Mouse (Mus musculus) layer of hippocampus, adult 9-10 months (tissue): ENCODE measurements around the gene Olfr370.
A peak's percentile ranks its signal among the peaks of the same experiment; 100 is the strongest.

Source experiments
- DNase-seq: peaks from one replicate; pipeline ENCODE4 v3.0.0; 2022; ENCODE audit warnings: low spot score

Gene Olfr370

DNA sequence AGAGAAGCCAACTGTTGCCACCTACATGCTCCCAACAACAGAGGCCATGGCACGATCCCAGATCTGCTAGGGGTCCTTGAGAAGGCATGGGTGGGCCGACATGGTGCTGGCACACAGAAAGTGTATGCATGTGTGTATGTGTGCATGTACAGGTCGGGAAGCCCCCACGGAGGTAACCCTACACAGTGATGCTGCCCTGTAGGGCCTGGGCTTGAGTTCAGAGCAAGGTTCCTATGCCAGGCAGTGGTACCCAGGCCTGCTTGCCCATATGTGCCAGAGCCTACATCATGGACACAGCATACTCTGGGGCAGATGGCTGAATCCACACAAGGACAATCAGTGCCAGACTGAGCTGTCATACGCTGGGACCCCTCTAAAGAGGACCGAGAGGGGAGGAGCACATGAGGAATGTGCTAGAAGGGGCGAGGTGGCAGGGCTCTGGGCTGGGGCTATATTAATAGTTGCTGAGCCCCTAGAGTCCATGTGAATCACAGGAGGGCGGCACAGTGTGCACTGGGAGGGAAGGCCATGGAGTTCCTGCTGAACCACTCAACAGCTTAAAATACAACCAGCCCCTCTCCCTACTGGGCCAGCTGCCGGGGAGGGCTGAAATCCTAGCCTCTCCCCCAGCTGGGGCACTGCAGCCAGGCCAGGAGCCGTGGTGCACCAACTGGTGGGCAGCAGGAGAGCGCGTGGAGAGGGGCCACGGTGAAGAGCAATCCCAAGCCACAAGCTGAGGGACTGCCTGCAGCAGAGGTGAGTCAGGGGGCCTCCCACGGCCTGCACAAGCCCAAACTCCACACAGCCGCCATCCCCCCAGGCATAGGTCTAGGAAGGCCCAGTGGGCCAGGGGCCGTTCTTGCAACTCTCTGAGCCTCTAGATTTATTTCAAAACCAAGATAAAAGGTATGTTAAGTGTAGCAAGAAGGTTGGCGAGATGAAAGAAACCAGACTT is 40.3 kb downstream of the Olfr370 start:
- DNase-seq, result no peak

DNA sequence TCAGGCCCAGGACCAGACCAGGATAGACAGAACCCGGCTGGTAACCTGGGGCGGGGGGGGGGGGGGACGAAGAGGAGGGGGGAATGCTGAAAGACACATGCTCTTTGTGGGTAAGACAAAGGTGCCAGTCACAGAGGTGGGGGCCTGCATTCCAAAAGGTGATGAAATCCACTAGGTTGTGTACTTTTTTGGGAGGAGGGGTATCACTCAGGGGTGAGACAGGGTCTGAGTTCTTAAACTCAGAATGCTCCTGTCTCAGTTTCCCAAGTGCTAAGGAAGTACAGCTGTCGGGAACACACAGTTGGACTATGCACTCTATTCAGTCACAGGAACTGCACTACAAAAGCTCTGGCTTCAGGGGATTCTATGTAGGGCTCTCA is 40.9 kb downstream of the Olfr370 start:
- no peak for DNase-seq

DNA sequence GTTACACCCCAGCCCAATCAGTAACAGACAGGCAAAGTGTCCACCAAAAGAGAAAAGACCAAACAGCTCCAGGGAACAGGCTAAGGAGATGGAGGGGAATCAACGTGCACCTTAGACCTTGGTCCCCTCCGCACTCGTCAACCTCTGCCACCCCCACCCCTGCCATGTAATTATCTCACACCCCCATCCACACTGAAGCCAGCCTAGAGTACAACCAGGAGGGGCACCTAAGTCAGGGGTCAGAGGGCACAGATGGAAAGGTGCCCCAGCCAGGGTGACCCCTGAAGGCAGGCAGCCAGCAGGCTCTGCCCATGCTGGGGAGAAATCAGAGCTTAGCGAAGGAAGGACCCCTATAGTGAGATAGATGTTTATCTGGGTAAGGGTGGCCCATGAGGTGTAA is 41.3 kb downstream of the Olfr370 start:
- DNase-seq, result no peak

DNA sequence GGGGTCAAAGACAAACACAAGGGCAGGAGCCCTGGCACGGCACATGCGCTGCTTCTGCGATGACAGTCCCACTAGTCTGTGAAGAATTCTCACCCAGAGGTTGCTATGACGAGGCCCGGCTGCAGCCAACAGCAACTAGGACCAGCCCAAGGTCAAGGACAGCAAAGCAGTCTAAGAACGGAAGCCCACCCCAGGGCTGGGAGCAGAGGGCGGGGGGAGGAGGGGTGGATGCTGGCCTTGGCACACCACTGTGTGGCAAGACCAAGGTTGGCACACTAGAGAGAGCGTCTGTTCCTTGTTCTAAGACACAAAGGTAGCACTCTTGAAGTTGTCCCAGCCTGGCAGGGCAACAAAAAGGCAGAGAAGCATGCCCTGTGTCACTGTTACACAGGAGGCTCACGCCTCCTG is 41.8 kb downstream of the Olfr370 start:
- no peak for DNase-seq

DNA sequence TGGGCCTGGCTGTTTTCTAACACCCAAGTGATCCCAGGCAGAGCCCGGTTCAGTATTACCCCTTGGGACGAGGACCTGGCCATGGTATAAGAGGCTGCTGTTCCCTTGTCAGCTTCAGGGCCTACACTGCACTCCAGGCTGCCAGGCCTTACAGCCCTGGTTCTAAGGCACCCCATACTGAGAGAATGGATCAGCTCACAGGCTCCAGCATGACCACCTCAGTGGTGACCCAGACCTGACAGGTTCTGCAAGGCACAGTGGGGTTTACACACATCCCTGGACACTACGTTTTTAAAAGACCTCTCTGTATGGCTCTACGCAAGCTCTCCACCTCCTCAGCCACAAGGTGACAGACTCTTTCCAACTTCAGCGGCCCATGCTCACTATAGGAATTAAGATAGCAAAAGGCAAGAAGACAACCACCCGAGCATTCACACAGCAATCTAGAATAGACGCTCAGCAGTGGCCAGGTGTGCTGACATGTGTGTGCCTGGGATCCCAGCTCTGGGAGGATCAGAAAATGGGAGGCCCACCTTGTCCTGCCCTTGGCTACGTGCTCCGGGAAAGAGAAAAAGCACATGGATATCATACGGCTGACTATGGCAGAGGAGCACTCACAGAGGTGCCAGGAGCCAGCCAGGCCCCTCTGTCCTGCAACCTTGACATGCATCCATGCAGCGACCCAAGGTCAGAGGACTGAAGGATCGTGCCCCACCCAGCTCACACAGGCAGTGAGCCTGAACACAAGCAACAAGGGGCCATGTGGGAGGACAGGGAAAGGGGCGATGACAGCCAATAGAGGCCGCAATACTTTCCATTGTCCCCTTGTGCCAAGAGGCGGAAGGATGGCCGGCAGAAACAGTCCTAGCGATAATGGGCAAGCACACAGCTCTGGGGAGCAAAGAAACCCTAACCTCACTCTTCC is 42.8 kb downstream of the Olfr370 start:
- no peak for DNase-seq

DNA sequence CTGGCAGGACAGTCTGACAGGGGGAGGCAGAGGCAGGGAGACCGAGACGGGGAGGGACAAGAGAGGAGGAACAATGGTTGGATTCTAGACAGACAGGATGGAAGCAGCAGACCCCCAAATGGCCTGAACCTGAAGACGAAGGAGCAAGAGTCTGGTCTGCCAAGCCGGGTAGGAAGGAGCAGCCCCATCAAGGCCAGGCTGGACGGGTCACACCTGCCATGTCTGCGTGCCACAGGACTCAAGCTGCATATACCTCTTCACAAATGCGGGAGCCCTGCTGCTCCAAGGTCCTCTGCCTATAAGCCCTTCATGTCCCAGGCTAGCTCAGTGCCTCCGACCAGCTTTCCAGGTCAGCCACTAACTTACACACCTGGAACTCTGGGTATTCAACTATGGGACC is 44.1 kb downstream of the Olfr370 start:
- no peak for DNase-seq

DNA sequence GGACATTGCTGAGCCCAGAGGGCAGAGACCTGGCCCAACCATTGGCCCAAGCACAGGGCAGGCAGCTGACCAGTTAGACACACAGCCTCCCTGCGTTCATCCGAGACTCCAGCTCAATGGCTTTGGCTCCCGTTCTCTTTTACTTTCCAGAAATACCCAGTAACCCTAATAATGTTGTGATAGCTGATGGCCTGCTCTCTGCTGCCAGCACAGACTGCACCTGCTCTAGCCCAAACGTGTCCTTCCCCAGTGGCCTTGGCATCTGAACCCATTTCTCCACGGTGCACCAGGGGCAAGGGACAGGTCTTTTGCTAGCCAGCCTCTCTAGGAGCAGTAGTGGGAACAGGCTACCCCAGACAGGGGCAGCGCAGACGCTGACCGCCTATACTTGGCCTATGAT is 45.2 kb downstream of the Olfr370 start:
- DNase-seq, result no peak

DNA sequence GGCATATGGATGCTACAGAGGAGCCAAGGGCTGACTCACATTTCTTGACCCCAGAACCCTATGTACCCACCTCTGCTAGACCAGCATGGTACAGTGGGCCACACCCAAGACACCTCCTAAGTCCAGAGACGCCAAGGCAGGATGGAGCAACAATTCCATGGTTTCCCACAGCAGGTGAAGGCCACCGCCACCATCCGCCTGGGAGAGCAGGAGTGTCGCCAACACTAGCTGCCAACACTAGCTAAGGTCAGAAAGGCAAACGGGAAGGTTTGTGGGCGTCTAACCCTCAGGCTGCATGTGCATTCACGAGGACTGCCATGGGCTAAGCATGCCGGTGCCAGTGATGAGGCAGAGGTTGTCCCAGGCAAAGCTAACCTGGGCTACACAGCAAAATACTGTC is 46.6 kb downstream of the Olfr370 start:
- no peak for DNase-seq

DNA sequence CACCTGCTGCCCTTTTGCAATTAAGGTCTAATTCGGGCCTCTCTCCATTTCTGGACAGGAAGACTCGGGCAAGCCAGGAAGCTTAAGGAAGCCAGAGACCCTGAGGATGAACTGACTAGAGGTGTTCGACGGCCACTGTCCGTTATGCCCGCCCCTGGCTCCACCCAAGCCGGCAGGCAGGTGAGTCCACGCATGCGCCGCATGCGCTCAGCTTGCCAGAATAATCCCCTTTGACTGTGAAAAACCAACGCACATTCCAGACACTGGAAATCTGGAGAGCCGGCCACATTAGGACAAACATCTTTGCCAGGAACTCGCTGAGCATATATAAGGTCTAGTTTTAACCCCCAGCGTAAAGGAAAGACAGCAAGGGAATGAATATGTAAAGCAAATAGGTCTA is 47.7 kb downstream of the Olfr370 start:
- DNase-seq, result no peak

DNA sequence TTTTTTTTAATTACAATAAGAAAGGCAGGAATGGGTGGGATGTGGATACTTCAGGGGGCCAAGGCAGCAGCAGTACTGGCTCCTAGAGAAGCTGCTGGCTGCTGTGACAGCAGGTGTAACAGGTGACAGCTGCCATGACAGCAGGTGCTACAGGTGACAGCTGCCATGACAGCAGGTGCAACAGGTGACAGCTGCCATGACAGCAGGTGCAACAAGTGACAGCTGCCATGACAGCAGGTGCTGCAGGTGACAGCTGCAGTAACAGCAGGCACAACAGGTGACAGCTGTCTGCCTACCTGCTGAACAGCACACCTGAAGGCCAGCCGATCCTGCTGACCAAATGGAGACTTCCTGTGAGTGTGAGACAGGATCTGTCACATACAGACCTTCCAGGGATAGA is 49.2 kb downstream of the Olfr370 start:
- DNase-seq, result no peak

DNA sequence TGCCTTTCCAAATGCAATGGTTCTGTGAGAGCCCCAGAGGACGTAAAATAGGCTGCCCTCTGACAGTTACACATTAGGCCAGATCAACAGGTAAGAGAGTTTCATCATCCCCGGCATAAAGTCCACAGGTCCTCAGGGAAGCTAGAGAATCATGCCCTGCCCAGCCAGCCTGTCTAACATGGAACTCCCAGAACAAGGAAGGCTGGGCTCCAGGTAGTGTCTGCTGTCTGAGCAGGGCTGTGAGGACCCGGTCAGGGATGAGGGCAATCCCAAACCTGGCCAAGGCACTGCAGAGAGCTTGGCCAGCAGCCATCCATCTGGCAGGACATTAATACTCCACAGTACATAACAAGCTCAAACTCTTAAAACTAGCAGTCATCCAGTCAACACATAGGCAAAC is 49.8 kb downstream of the Olfr370 start:
- no peak for DNase-seq

DNA sequence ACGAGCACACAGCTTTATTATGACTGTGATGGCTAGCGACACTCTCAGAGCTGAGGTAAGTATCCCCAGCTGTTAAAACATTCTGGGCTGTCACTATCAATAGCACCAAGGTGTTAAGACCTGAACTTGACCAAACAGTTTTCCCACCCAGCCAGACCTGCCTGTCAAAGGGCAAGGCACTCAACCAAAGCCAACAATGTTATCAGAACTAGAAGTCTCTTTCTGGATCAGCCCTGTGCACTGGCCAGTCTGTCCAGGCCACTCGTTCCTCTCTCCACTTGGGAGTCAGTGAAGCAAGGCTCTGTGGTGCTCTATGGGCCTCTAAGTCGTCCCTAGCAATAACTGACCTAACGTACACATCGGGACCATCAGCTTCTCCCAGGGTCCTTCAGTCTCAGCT is 52.1 kb downstream of the Olfr370 start:
- DNase-seq, result no peak

DNA sequence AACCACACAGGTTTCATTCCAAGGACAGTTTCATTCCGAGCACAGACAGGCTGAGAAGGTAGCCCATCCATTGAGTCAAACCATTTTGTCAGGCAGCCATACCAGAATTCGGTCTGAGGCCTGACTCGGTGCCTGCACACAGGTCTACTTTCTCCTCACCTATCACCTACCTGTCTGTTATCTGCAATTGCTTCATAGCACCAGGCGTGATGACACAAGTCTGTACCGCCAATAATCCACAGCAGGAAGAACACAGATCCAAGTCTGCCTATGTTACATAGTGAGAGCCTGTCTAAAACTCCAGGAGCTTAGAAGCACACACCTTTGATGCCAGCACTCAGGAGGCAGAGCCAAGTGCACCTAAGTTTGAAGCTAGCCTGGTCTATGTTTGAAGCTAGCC is 53.3 kb downstream of the Olfr370 start:
- no peak for DNase-seq

DNA sequence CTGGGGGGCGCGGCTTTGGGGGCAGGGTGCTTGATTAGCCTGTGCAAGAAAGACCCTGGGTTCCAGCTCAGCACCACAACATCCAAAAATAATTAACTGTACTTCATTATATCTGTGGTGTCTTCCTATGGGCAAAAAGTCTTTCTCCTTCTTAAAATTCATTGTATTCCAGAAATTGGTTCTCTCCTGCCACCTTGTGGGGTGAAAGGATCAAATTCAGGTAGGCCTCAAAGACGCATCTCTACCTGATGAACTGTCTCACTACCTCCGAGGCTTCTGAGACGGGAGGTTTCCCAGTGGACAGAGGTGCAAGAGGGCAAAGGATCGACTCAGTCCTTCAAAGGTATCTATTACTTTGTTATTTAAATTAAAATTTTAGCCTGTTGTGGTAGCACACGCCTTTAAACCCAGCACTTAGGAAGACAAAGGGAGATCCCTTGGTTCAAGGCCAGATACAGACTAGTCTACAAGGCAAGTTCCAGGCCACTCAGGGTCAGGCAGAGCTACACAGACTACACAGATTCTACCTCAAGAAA is 55.0 kb downstream of the Olfr370 start:
- DNase-seq, result no peak

DNA sequence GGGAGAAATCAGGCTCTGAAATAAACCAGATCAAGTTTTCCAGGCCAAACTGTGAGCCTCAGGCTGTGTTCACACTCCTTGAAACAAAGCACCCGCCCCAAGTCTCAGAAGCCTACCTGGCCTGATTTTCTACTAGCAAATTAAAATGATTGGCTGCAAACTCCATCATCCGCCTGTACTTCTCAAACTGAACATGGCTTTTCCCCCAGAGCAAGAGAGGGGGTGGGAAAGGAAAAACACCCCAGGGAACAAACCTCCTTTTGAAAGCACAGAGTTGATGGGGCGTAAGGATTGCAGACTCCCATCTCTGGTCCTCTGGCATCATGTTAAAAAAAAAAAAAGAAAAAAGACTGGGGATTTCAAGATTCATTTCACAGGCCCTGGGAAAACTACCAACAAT is 57.1 kb downstream of the Olfr370 start:
- no peak for DNase-seq

DNA sequence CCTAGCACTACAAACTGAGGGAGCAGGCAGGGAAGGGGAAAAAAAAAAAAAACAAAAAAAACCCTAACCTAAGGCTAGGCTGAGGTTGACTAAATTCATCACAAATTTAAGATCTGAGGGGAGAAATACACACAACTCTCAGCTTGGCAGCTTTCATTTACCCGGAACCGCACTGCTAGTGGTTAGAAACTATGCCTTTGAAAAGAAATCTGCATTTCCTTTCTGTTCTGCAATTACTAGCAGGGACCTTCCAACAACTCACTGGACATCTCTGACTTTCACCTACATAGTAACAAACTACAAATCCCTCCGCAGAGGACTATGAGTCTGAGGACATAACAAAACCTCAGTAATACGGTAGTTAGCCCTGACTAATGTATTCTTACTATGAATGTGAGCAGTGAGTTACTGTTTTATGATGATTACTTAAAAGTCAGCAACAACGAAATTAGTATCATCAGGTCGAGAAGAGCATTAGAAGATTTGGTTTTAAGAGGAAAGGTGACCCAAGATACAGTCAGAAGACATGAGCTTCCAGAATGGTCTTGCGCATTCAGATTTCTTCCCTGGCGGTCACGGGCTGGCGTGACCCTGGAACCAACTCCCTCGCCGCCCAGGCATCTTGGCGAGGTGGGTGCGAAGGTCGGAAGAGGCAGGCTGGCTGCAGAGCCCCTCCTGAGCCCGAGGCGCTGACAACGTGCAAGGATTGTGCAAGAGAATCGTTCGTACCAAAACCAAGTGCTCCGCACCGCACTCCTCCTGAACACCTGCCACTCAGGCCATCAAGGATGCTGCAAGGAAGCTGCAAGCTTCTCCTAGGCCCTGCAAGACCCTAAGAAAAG is 58.0 kb downstream of the Olfr370 start:
- DNase-seq, result no peak

DNA sequence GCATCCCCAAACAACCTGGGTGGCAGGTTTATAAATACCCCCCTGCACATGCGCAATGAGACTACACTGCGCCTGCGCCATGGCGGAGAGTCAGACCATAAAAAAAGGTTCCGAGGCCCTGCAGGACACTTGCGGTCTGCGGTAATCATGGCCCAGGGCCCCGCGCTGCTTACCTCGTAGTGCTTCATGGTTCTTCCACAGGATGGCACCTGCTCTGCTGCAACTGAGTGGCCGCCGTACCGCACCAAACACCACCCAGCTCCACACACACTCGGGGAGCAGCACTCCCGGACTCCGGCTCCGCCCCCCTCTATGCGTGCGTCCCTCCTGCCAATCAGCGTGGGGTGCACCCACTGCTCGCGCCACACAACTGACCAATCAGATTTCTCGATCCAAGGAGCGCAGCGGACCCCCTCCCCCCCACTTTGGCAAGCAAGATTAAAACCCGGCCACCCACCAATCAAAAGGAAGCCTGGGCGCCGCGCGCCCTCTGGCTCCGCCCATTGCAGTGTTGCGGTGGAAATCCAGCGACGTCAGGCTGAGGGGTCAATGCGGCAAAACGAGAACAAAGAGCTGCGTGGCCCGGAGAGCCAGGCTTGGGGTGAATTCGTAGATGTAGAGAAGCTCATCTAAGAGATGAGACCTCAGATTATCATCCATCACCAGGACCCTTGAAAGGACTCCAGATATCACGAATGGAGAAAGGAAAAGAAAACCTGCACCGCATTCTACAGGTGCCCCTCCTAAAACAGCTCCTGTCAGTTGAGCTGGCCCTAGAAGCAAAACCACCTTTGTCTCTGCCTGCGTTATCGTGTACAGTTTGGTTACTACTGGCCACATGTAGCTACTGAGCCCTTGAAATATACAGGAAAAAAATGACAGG is 58.8 kb downstream of the Olfr370 start:
- peak; percentile 91 for DNase-seq
